Mouse (Mus musculus) CH12.LX (cell line): ENCODE measurements at regions not wholly inside any gene's neighbourhood (a gene's known extent, or its start where the extent isn't known, plus 50 kb on each side); places are given as distances from the start of the nearest gene placed in this dataset.
"Not testable (repeated sequence)": the region's sequence is repeated elsewhere in the genome, so short reads cannot be mapped to it uniquely, and the experiment has no call there.

ENCODE experiments used
- DNase-seq: peaks from one replicate; pipeline ENCODE4 v3.0.0-alpha.2; 2013; ENCODE audit errors: extremely low read depth
- H3K27ac ChIP-seq: 2 replicates; pipeline ENCODE4 v1.5.1; 2012; ENCODE audit warnings: low read depth, mild to moderate bottlenecking, control low read depth, moderate library complexity; ENCODE audit not compliant: insufficient read depth
- H3K27me3 ChIP-seq: replicated peaks from 2 replicates; pipeline ENCODE3; 2012; ENCODE audit warnings: inconsistent platforms
- H3K36me3 ChIP-seq, 2 experiments: replicated peaks in 1 of 2; 2 replicates each; pipeline versions ENCODE3 to v1.6.1; 2012; ENCODE audit warnings: inconsistent platforms in 1 of 2, low read length in 1 of 2, mild to moderate bottlenecking in 1 of 2, mixed read lengths in 1 of 2, moderate library complexity in 1 of 2; ENCODE audit not compliant: control insufficient read depth in 1 of 2, insufficient read depth in 1 of 2
- H3K4me1 ChIP-seq, 2 experiments: 2 replicates each; pipeline ENCODE4 v1.6.1; 2012; ENCODE audit warnings: inconsistent platforms in 1 of 2, moderate library complexity in 1 of 2; ENCODE audit not compliant: insufficient read depth in 2 of 2, control insufficient read depth in 1 of 2
- H3K4me2 ChIP-seq: 2 replicates; pipeline ENCODE4 v1.6.1; 2012; ENCODE audit warnings: low read depth, mild to moderate bottlenecking, control low read depth; ENCODE audit not compliant: poor library complexity, insufficient read depth, severe bottlenecking
- H3K4me3 ChIP-seq, 3 experiments: fragments of 150-350 bp in 1 of 3; sonication (generic) in 1 of 3; replicated peaks in 1 of 3; 2 replicates each; pipeline versions ENCODE3 to v1.5.1; 2011 to 2012; ENCODE audit warnings: low read depth in 2 of 3, low read length in 2 of 3, mild to moderate bottlenecking in 2 of 3, moderate library complexity in 2 of 3, control low read depth in 1 of 3, improper control_type of control experiment in 1 of 3, inconsistent platforms in 1 of 3, mixed read lengths in 1 of 3; ENCODE audit not compliant: poor library complexity in 1 of 3
- H3K79me2 ChIP-seq: replicated peaks from 2 replicates; pipeline ENCODE4 v1.6.1; 2012; ENCODE audit warnings: mild to moderate bottlenecking, moderate library complexity; ENCODE audit not compliant: control insufficient read depth, poor library complexity, insufficient read depth, severe bottlenecking; ENCODE audit errors: extremely low read depth
- H3K9ac ChIP-seq: 2 replicates; pipeline ENCODE4 v1.6.1; 2012; ENCODE audit warnings: low read depth, mild to moderate bottlenecking, control low read depth, moderate library complexity; ENCODE audit not compliant: insufficient read depth
- H3K9me3 ChIP-seq: replicated peaks from 2 replicates; pipeline ENCODE3; 2012; ENCODE audit warnings: low read length, inconsistent platforms, mixed read lengths
- CHD2 ChIP-seq: IDR thresholded peaks from 2 replicates; pipeline ENCODE4 v1.6.1; 2011; ENCODE audit warnings: low read length, improper control_type of control experiment
- CTCF ChIP-seq, 2 experiments: IDR thresholded peaks in 1 of 2; conservative IDR thresholded peaks in 1 of 2; 2 replicates each; pipeline ENCODE4 v1.5.1; 2011 to 2012; ENCODE audit warnings: low read depth in 2 of 2, low read length in 2 of 2, improper control_type of control experiment in 1 of 2, inconsistent platforms in 1 of 2, mild to moderate bottlenecking in 1 of 2, moderate library complexity in 1 of 2
- E2F4 ChIP-seq: IDR thresholded peaks from 2 replicates; pipeline ENCODE4 v1.6.1; 2011; ENCODE audit warnings: low read depth, low read length, improper control_type of control experiment; ENCODE audit not compliant: insufficient replicate concordance
- ETS1 ChIP-seq: conservative IDR thresholded peaks from 2 replicates; pipeline ENCODE4 v1.6.1; 2012; ENCODE audit warnings: low read depth, mild to moderate bottlenecking, inconsistent platforms, low read length, improper control_type of control experiment, moderate library complexity
- GABPA ChIP-seq: IDR thresholded peaks from 2 replicates; pipeline ENCODE4 v1.6.1; 2012; ENCODE audit warnings: low read depth, low read length, improper control_type of control experiment, inconsistent platforms; ENCODE audit not compliant: insufficient replicate concordance
- JUN ChIP-seq: IDR thresholded peaks from 2 replicates; pipeline ENCODE4 v1.6.1; 2011; ENCODE audit warnings: low read depth, mild to moderate bottlenecking, low read length, improper control_type of control experiment, moderate library complexity; ENCODE audit not compliant: insufficient read depth
- JUND ChIP-seq: conservative IDR thresholded peaks from 2 replicates; pipeline ENCODE4 v1.6.1; 2011; ENCODE audit warnings: low read depth, low read length, improper control_type of control experiment
- KAT2A ChIP-seq: IDR thresholded peaks from 2 replicates; pipeline ENCODE4 v1.6.1; 2012; ENCODE audit warnings: low read length, improper control_type of control experiment, inconsistent platforms; ENCODE audit not compliant: insufficient replicate concordance
- MAFK ChIP-seq: IDR thresholded peaks from 2 replicates; pipeline ENCODE4 v1.6.1; 2011; ENCODE audit warnings: low read length, improper control_type of control experiment; ENCODE audit not compliant: insufficient replicate concordance
- MAX ChIP-seq: IDR thresholded peaks from 2 replicates; pipeline ENCODE4 v1.6.1; 2011; ENCODE audit warnings: low read length, improper control_type of control experiment
- MYC ChIP-seq: IDR thresholded peaks from 2 replicates; pipeline ENCODE4 v1.6.1; 2011; ENCODE audit warnings: low read depth, mild to moderate bottlenecking, improper control_type of control experiment, low read length
- NELFE ChIP-seq: IDR thresholded peaks from 2 replicates; pipeline ENCODE4 v1.6.1; 2011; ENCODE audit warnings: low read depth, low read length, improper control_type of control experiment
- PAX5 ChIP-seq: IDR thresholded peaks from 2 replicates; pipeline ENCODE4 v1.6.1; 2012; ENCODE audit warnings: low read length, inconsistent platforms, mixed read lengths
- POLR2A ChIP-seq: IDR thresholded peaks from 2 replicates; pipeline ENCODE4 v1.6.1; 2011; ENCODE audit warnings: low read depth, mild to moderate bottlenecking, improper control_type of control experiment, low read length
- POLR2AphosphoS2 ChIP-seq: IDR thresholded peaks from 2 replicates; pipeline ENCODE4 v1.6.1; 2011; ENCODE audit warnings: low read depth, low read length, improper control_type of control experiment
- RCOR1 ChIP-seq: conservative IDR thresholded peaks from 2 replicates; pipeline ENCODE4 v1.6.1; 2012; ENCODE audit warnings: low read depth, mild to moderate bottlenecking, inconsistent platforms, low read length, improper control_type of control experiment
- TBP ChIP-seq: conservative IDR thresholded peaks from 2 replicates; pipeline ENCODE4 v1.6.1; 2011; ENCODE audit warnings: low read depth, low read length, improper control_type of control experiment
- TCF12 ChIP-seq: IDR thresholded peaks from 2 replicates; pipeline ENCODE4 v1.6.1; 2014; ENCODE audit warnings: low read depth, mild to moderate bottlenecking, inconsistent platforms, low read length, improper control_type of control experiment
- USF1 ChIP-seq: IDR thresholded peaks from 2 replicates; pipeline ENCODE4 v1.6.1; 2014; ENCODE audit warnings: low read depth, mild to moderate bottlenecking, inconsistent platforms, low read length, improper control_type of control experiment
- ZC3H11A ChIP-seq: IDR thresholded peaks from 2 replicates; pipeline ENCODE4 v1.6.1; 2012; ENCODE audit warnings: low read depth, mild to moderate bottlenecking, inconsistent platforms, low read length, improper control_type of control experiment
- ZMIZ1 ChIP-seq: IDR thresholded peaks from 2 replicates; pipeline ENCODE4 v1.6.1; 2012; ENCODE audit warnings: low read depth, mild to moderate bottlenecking, inconsistent platforms, low read length, improper control_type of control experiment
- ZNF384 ChIP-seq: IDR thresholded peaks from 2 replicates; pipeline ENCODE4 v1.6.1; 2012; ENCODE audit warnings: low read depth, low read length, improper control_type of control experiment, inconsistent platforms
- dilution Hi-C: fragments of 300-500 bp; cut with MboI; formaldehyde crosslinking; loops from 2 replicates; pipeline ENCODE4 v1.14.3; 2020; ENCODE audit warnings: low sequenced_read_pairs; ENCODE audit not compliant: extremely low pct_unique_long_range_greater_than_20kb, extremely low pct_ligation_motif_present
- in situ Hi-C: fragments of 300-500 bp; cut with MboI; formaldehyde crosslinking; loops from 3 replicates; pipeline ENCODE4 v1.14.3; 2019; ENCODE audit warnings: low sequenced_read_pairs, low pct_ligation_motif_present, low pct_unique_long_range_greater_than_20kb, mixed read lengths

DNA sequence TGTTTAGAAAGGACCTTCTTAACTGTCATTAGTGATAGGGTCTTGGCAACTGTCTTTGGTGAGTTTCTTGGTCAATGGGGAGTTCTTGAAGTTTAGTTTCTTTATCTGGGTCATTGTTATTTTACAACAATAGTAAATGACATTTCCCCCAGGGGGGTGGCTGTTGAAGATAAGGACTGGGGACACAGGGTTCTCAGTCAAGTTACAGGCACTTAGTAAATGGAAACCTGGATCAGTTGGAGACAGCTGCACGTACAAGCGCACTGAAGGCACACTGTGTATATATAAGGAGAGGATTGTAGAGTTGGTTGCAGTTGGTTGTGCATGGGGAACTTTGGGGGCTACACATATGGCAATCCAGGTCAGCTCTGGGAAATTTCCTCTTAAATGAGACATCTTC is 169.2 kb upstream of the Serp2 start:
- no peak overlapping the region for H3K9ac ChIP-seq
- DNase-seq: no peak
- H3K27me3 ChIP-seq: no peaks in the 10 kb centered on the region
- in situ Hi-C loops: no loop called here
- H3K4me3 ChIP-seq: no peak overlapping the region
- H3K27ac ChIP-seq: no peak overlapping the region
- H3K4me2 ChIP-seq: no peak overlapping the region
- no peaks in the 10 kb centered on the region for H3K9me3 ChIP-seq
- H3K79me2 ChIP-seq: no peaks in the 10 kb centered on the region
- TF ChIP-seq ZNF384 (no peak), CTCF (conservative IDR thresholded peaks at IDR 0.05 in 1 of 2, IDR thresholded peaks at IDR 0.05 in 1 of 2; ENCODE audit: low read depth in 2 of 2, low read length in 2 of 2) (no peak), JUN (no peak), ZC3H11A (no peak), USF1 (no peak), KAT2A (no peak), RCOR1 (no peak), NELFE (no peak), MYC (no peak), ZMIZ1 (no peak), MAFK (no peak)
- TF ChIP-seq, all 38 proteins: peak for 0
- Histone ChIP-seq H3K36me3 (no peaks in the 10 kb centered on the region), H3K4me1 (no peaks in the 10 kb centered on the region)
- dilution Hi-C loops: no loop called here

DNA sequence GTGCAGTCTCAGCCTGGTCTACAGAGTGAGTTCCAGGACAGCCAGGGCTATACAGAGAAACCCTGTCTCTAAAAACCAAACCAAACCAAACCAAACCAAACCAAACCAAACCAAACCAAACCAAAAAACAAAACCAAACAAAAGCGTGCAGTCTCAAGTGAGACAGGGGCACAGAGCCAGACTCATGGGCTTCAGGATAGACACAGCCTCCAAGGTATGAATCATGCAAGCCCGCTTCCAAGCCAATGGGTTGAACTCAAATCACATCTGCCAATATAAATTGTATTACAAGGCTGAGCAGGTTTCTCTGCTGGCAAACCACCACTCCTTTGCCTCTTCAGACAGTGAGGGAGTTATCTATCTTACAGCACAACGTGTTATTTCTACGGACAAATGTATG is 168.5 kb upstream of the Serp2 start:
- H3K79me2 ChIP-seq, H3K27ac ChIP-seq, in situ Hi-C loops, H3K9me3 ChIP-seq, H3K4me3 ChIP-seq, DNase-seq, H3K36me3 ChIP-seq, H3K27me3 ChIP-seq, H3K4me2 ChIP-seq, H3K9ac ChIP-seq, H3K4me1 ChIP-seq, dilution Hi-C loops: not testable (repeated sequence)

DNA sequence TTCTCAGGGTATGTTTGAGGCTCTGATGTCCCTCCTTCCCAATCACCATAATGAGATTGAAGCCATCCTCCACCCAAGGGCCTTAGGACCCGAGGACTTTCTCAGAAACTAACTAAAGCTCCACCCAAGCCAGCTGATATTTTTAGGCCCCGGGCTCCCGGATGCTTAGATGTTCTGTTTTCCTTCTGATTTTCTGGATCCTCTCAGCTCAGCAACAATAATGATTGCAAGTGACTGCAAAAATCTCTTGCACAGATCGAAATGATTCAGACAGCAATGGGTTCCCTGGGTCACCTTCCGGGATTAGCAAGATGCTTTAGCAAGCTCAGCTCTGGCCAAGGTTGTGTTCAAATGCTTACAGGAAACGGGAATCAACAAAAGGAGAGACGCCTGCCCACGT is 168.1 kb upstream of the Serp2 start:
- Histone ChIP-seq H3K27ac (no peak overlapping the region), H3K79me2 (no peaks in the 10 kb centered on the region), H3K4me2 (no peak overlapping the region), H3K27me3 (no peaks in the 10 kb centered on the region), H3K36me3 (no peaks in the 10 kb centered on the region), H3K4me1 (no peaks in the 10 kb centered on the region), H3K4me3 (no peak overlapping the region), H3K9ac (no peak overlapping the region), H3K9me3 (no peaks in the 10 kb centered on the region)
- TF ChIP-seq PAX5 (no peak), E2F4 (no peak), TBP (no peak), JUN (no peak), MYC (no peak), USF1 (no peak), TCF12 (no peak), RCOR1 (no peak), GABPA (no peak), KAT2A (no peak), JUND (no peak), POLR2A (no peak), POLR2AphosphoS2 (no peak), MAX (no peak), ETS1 (no peak), CHD2 (no peak)
- dilution Hi-C loops: no loop called here
- in situ Hi-C loops: no loop called here
- no peak for DNase-seq
